Mouse (Mus musculus) G1E (cell line): Measurements from ENCODE around the gene Cel.

Experiments
- CTCF ChIP-seq: IDR thresholded peaks from 2 replicates; pipeline ENCODE4 v1.5.1; 2012; ENCODE audit warnings: low read depth, low read length, inconsistent platforms, mixed read lengths
- GATA1 ChIP-seq: IDR thresholded peaks from 2 replicates; pipeline ENCODE4 v1.6.1; 2012; ENCODE audit warnings: borderline replicate concordance, low read length, inconsistent platforms, mixed read lengths
- TAL1 ChIP-seq: conservative IDR thresholded peaks from 2 replicates; pipeline ENCODE4 v1.6.1; 2012; ENCODE audit warnings: low read depth, low read length, inconsistent platforms, mixed read lengths

- no peak for TF ChIP-seq CTCF
- TF ChIP-seq TAL1: no peak
- TF ChIP-seq GATA1: no peak
Measured at GRCm38 (mm10) chr2:28535263-28535540, 28.0 kb downstream of the Cel start.
